In the genomic region with DNA sequence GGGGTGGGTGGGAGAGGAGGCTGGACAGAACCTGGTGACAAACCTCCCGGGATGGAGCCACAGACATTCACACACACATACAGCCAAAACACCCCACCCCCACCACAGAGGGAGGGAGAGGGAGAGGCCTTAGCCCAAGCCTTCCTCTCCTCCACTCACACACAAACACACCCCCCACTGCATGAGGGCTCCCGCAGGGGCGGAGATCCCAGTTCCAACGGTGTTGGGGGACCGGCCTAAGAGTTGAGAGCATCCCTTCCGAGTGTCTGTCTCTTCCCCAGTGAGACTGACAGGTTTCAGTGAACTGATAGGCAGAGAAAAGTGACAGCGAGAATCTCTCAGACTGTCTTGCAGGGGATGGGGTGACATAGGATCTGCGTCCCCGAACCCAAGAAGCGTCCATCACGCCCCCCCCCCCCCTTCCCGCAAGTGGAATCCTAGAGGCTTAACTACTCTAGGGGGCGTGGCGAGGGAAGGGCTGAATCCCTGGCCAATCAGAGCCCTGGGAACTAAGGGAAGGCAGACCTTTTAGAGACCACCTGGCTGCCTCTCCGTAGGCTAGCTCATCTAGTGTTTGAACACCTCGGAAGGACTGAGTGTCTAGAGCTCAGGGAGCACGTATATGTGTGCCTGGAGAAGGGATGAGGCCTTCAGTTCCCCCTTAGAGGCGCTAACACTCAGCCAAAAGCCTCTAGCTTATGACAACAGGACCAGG, we compare ENCODE assay signal across 8 mouse cellular contexts. TPM values are rescaled to one million over a fixed set of nuclear protein-coding genes. Genes with fewer than 3 reads are reported as not detected.
DNase-seq lines count a peak whose midpoint lies in the region; ATAC-seq and TF ChIP-seq lines count a peak whose summit lies in the region.

No protein-coding gene starts in this region.

- TF ChIP-seq POLR2A in thymus, adult 2 months (IDR thresholded peaks at IDR 0.05; ENCODE audit: control insufficient read depth, extremely low read depth, insufficient read depth, low read length, poor library complexity), result no peak

- H3K4me1 ChIP-seq in thymus, adult 2 months (replicated peaks; ENCODE audit: control insufficient read depth, insufficient read depth, low read length), result peaks cover 29% of the 10 kb centered on the region

- intact Hi-C loops in left cerebral cortex, postnatal 10 days (cut with DNase I), result no loop called here

- H3K27ac ChIP-seq in thymus, adult 2 months (ENCODE audit: control insufficient read depth, insufficient read depth, low read length), result peak overlapping the region; percentile 29; the same call in 1 of the 2 replicates
- H3K27ac ChIP-seq in macrophage, result peak overlapping the region; percentile 54

- WGBS in thymus, adult 2 months, result 7% methylated on average over 18 of the region's 18 CpGs
- 7% methylated on average over 15 of the region's 18 CpGs for WGBS in macrophage (ENCODE audit: missing documents)

- peak; percentile 54 for DNase-seq in thymus, adult 2 months
- DNase-seq in thymus, postnatal 25 days, result no peak
- DNase-seq in cerebellum, postnatal 25 days, result peak; percentile 44 to 86
- DNase-seq in gastrocnemius, adult 8-10 months (ENCODE audit: low spot score in 2 of 2), result peak; percentile 62 to 68
- DNase-seq in left cerebral cortex, postnatal 10 days (ENCODE audit: extremely low spot score in 1 of 2, low spot score in 2 of 2), result peak; percentile 70 to 89
- DNase-seq in right cerebral cortex, postnatal 4 days, result peak; percentile 65

- peaks cover 14% of the 10 kb centered on the region for H3K27me3 ChIP-seq in thymus, adult 2 months (ENCODE audit: control insufficient read depth, insufficient read depth, low read length)

- no peaks in the 10 kb centered on the region for H3K36me3 ChIP-seq in thymus, adult 2 months (ENCODE audit: control insufficient read depth, insufficient read depth, low read length)
- no peaks in the 10 kb centered on the region for H3K36me3 ChIP-seq in macrophage (ENCODE audit: inconsistent target)

- no peak for TF ChIP-seq CTCF in thymus, adult 2 months (IDR thresholded peaks at IDR 0.05; ENCODE audit: borderline replicate concordance, control insufficient read depth, extremely low read depth, insufficient read depth, low read length, poor library complexity)

- peak; percentile 27 for ATAC-seq in inflammation-experienced regulatory T-cells, adult 6 months

- peak overlapping the region; percentile 57 for H3K4me3 ChIP-seq in thymus, adult 2 months (ENCODE audit: control insufficient read depth, insufficient read depth, low read length)
- peak overlapping the region; percentile 63 for H3K4me3 ChIP-seq in macrophage (ENCODE audit: inconsistent target)

- no peaks in the 10 kb centered on the region for H3K79me2 ChIP-seq in macrophage (ENCODE audit: inconsistent target)

RNA-seq across cellular contexts. Expression of gene Fosb, which starts 2.0 kb away (rescaled TPM):
- 1.8 and 1.9 TPM in 2 replicates for polyA plus RNA-seq in thymus, adult 2 months (2012; rRNA removed)
- total RNA-seq in gastrocnemius, adult 8-10 months (2022), result under 1 TPM; 0.16 to 0.86 (median 0.30) TPM
- polyA plus RNA-seq in inflammation-experienced regulatory T-cells, adult 6 months (2017; shearing (Covaris generic)), result 1 to 10 TPM in 2 of 3 experiments, under 1 TPM in 1; 0.98 to 8.0 (median 2.0) TPM
- total RNA-seq in left cerebral cortex, postnatal 10 days (2021), result 1 to 10 TPM; 2.2 to 2.3 TPM
- total RNA-seq in macrophage (2018; cell fraction: chromatin; rRNA removed), result 100 to 1,000 TPM in 4 of 26 experiments, 10 to 100 TPM in 4, 1 to 10 TPM in 13, under 1 TPM in 5; 0.25 to 730 (median 3.1) TPM
- 100 to 1,000 TPM in 3 of 26 experiments, 10 to 100 TPM in 8, 1 to 10 TPM in 8, under 1 TPM in 7; 0.20 to 141 (median 4.6) TPM for total RNA-seq in macrophage (2018; cell fraction: cytosol; rRNA removed)
- total RNA-seq in macrophage (2018; cell fraction: nucleus; rRNA removed), result 100 to 1,000 TPM in 3 of 26 experiments, 10 to 100 TPM in 9, 1 to 10 TPM in 9, under 1 TPM in 5; 0.30 to 353 (median 7.2) TPM
- polyA plus RNA-seq in macrophage (2018), result 0.74 to 2.0 TPM (median 1.2 TPM) in 3 replicates

RNA-seq across cellular contexts. Expression of gene Rtn2, which starts 25.5 kb away (rescaled TPM):
- polyA plus RNA-seq in thymus, adult 2 months (2012; rRNA removed), result 3.0 and 19.9 TPM in 2 replicates
- 1,000 to 10,000 TPM; 1,093 to 1,223 (median 1,133) TPM for total RNA-seq in gastrocnemius, adult 8-10 months (2022)
- polyA plus RNA-seq in inflammation-experienced regulatory T-cells, adult 6 months (2017; shearing (Covaris generic)), result not detected
- total RNA-seq in left cerebral cortex, postnatal 10 days (2021), result 100 to 1,000 TPM; 145 to 151 TPM
- total RNA-seq in macrophage (2018; cell fraction: chromatin; rRNA removed), result 10 to 100 TPM in 1 of 26 experiments, 1 to 10 TPM in 13, under 1 TPM in 7, not detected in 5; 0.20 to 21.6 (median 1.8) TPM
- 1 to 10 TPM in 13 of 26 experiments, under 1 TPM in 12, not detected in 1; 0.14 to 6.2 (median 2.0) TPM for total RNA-seq in macrophage (2018; cell fraction: cytosol; rRNA removed)
- total RNA-seq in macrophage (2018; cell fraction: nucleus; rRNA removed), result 1 to 10 TPM in 15 of 26 experiments, under 1 TPM in 7, not detected in 4; 0.15 to 8.6 (median 2.9) TPM
- 0.09 to 0.52 TPM (median 0.32 TPM) in 3 replicates for polyA plus RNA-seq in macrophage (2018)

RNA-seq across cellular contexts. Expression of gene Ppm1n, which starts 28.0 kb away (rescaled TPM):
- 0.57 and 0.63 TPM in 2 replicates for polyA plus RNA-seq in thymus, adult 2 months (2012; rRNA removed)
- under 1 TPM in 2 of 4 experiments, not detected in 2; 0.40 to 0.80 TPM for total RNA-seq in gastrocnemius, adult 8-10 months (2022)
- polyA plus RNA-seq in inflammation-experienced regulatory T-cells, adult 6 months (2017; shearing (Covaris generic)), result 1 to 10 TPM in 2 of 3 experiments, under 1 TPM in 1; 0.74 to 3.1 (median 2.1) TPM
- under 1 TPM; 0.34 to 0.49 TPM for total RNA-seq in left cerebral cortex, postnatal 10 days (2021)
- total RNA-seq in macrophage (2018; cell fraction: chromatin; rRNA removed), result 10 to 100 TPM in 1 of 26 experiments, 1 to 10 TPM in 12, under 1 TPM in 2, not detected in 11; 0.41 to 17.6 (median 3.0) TPM
- total RNA-seq in macrophage (2018; cell fraction: cytosol; rRNA removed), result 1 to 10 TPM in 1 of 26 experiments, under 1 TPM in 14, not detected in 11; 0.05 to 1.1 (median 0.72) TPM
- total RNA-seq in macrophage (2018; cell fraction: nucleus; rRNA removed), result 1 to 10 TPM in 11 of 26 experiments, under 1 TPM in 2, not detected in 13; 0.52 to 6.8 (median 3.9) TPM
- 0.38 TPM in 1 of 3 replicates, not detected in the others for polyA plus RNA-seq in macrophage (2018)

RNA-seq across cellular contexts. Expression of gene Vasp, which starts 36.3 kb away (rescaled TPM):
- polyA plus RNA-seq in thymus, adult 2 months (2012; rRNA removed), result 325 and 327 TPM in 2 replicates
- total RNA-seq in gastrocnemius, adult 8-10 months (2022), result 10 to 100 TPM in 3 of 4 experiments, 1 to 10 TPM in 1; 7.1 to 19.7 (median 15.0) TPM
- 100 to 1,000 TPM in 1 of 3 experiments, 10 to 100 TPM in 2; 74.0 to 103 (median 94.6) TPM for polyA plus RNA-seq in inflammation-experienced regulatory T-cells, adult 6 months (2017; shearing (Covaris generic))
- 10 to 100 TPM; 23.1 to 23.5 TPM for total RNA-seq in left cerebral cortex, postnatal 10 days (2021)
- 100 to 1,000 TPM in 23 of 26 experiments, 10 to 100 TPM in 3; 79.0 to 988 (median 340) TPM for total RNA-seq in macrophage (2018; cell fraction: chromatin; rRNA removed)
- 100 to 1,000 TPM in 18 of 26 experiments, 10 to 100 TPM in 8; 56.8 to 437 (median 218) TPM for total RNA-seq in macrophage (2018; cell fraction: cytosol; rRNA removed)
- total RNA-seq in macrophage (2018; cell fraction: nucleus; rRNA removed), result 100 to 1,000 TPM in 23 of 26 experiments, 10 to 100 TPM in 3; 51.8 to 590 (median 307) TPM
- polyA plus RNA-seq in macrophage (2018), result 29.1 to 79.7 TPM (median 69.5 TPM) in 3 replicates

RNA-seq across cellular contexts. Expression of gene Ercc1, which starts 36.7 kb away (rescaled TPM):
- polyA plus RNA-seq in thymus, adult 2 months (2012; rRNA removed), result 62.3 and 63.6 TPM in 2 replicates
- 10 to 100 TPM; 27.1 to 33.7 (median 28.7) TPM for total RNA-seq in gastrocnemius, adult 8-10 months (2022)
- polyA plus RNA-seq in inflammation-experienced regulatory T-cells, adult 6 months (2017; shearing (Covaris generic)), result 10 to 100 TPM; 51.1 to 68.7 (median 55.2) TPM
- total RNA-seq in left cerebral cortex, postnatal 10 days (2021), result 10 to 100 TPM; 38.5 to 50.6 TPM
- total RNA-seq in macrophage (2018; cell fraction: chromatin; rRNA removed), result 10 to 100 TPM; 14.4 to 47.9 (median 27.0) TPM
- 10 to 100 TPM; 15.6 to 27.5 (median 21.3) TPM for total RNA-seq in macrophage (2018; cell fraction: cytosol; rRNA removed)
- total RNA-seq in macrophage (2018; cell fraction: nucleus; rRNA removed), result 10 to 100 TPM; 11.2 to 36.0 (median 19.9) TPM
- polyA plus RNA-seq in macrophage (2018), result 16.4 to 18.9 TPM (median 16.8 TPM) in 3 replicates
